In genomic region chr6:52439204-52439603, GRCm38 (mm10) we compare ENCODE assay signal across 18 mouse cellular contexts.
"Had no signal": no experiment of that assay in that cellular context is flagged by ENCODE, and none has a peak within 500 bp of the region (broad histone marks: within the 10 kb centered on the region; RNA-seq: fewer than 3 reads in every experiment).

No protein-coding gene starts in this region.

- H3K27ac ChIP-seq: midbrain, embryonic 10.5 days; midbrain, embryonic 12.5 days; neural tube, embryonic 13.5 days; neural tube, embryonic 15.5 days had no signal

- H3K27me3 ChIP-seq: midbrain, embryonic 12.5 days had no signal

- H3K4me2 ChIP-seq: lung, embryonic 14.5 days; midbrain, embryonic 12.5 days; neural tube, embryonic 13.5 days; neural tube, embryonic 15.5 days had no signal

- ATAC-seq: midbrain, embryonic 16.5 days had no signal

- H3K36me3 ChIP-seq: midbrain, embryonic 10.5 days; midbrain, embryonic 12.5 days; neural tube, embryonic 13.5 days; neural tube, embryonic 15.5 days had no signal

- H3K9ac ChIP-seq: lung, embryonic 14.5 days; midbrain, embryonic 12.5 days; neural tube, embryonic 13.5 days; neural tube, embryonic 15.5 days had no signal

- H3K4me3 ChIP-seq: midbrain, embryonic 10.5 days; midbrain, embryonic 12.5 days; myocyte; neural tube, embryonic 13.5 days; neural tube, embryonic 15.5 days had no signal

- H3K9me3 ChIP-seq: midbrain, embryonic 10.5 days; midbrain, embryonic 12.5 days; neural tube, embryonic 13.5 days; neural tube, embryonic 15.5 days had no signal

- DNase-seq: lung, postnatal 10 days; lung, postnatal 4 days; midbrain, embryonic 14.5 days; retina, postnatal 1 day; right cerebral cortex, adult 18-20 months; right cerebral cortex, postnatal 25 days; right cerebral cortex, postnatal 4 days; spleen, adult 18-20 months; thymus, adult 18-20 months; thymus, postnatal 14 days; thymus, postnatal 36 days had no signal
